Mouse (Mus musculus) activated CD4-positive, CD25-positive, alpha-beta regulatory T cell (primary cell): Measurements from ENCODE around the gene Trmt10c. TPM values are rescaled to one million over a fixed set of nuclear protein-coding genes. Genes with fewer than 3 reads are reported as not detected.

Experiments
- polyA plus RNA-seq, 2 experiments: library from polyadenylated mRNA; unstranded; fragments of 100-300 nt; shearing (Covaris generic); gene quantifications; one replicate each; pipeline ENCODE4 v1.2.1; 2017

Trmt10c gene
- polyA plus RNA-seq = 10 to 100 TPM; 26.6 to 33.9 TPM

DNA sequence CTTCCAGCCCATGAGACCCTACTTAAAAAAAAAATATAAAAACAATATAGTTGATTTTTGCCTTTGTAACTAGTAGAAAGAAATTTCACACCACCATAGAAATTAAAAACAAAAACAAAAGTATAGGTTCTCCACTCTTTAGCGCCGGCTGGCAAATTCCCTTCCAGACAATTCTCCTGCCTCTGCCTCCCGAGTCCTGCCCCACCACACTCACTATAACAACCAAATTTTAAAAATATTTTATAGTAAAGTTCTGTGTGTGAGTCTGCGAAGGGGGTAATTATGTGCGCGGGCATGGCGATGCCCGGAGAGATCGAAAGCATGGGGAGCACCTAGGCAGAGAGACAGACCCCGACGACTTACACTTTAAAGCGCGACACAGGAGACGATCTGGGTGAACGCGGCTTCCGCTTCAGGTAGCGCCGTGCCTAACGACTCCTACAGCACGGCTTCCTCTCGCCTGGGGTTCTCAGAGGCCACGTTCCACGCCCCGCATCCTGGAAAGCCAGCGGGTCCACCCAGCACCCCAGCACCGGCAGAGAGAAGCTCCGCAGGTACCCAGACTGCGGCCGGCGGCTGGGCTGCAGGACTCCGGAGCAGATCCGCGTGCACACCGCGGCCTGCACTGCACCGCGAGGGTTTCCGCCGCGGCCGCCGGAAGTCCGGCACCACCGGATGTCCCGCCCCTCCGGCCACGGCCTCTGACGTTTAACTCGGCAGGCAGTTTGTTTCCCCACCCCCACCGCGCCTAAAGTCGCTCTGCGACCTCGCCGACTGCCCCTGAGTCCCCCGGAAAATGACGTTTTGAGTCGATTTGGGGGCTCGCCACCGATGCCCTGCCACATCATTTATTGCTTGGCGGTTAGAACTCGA lies at the start of gene Trmt10c:
Gene Trmt10c (minus strand): TSS at position 682 of the 873 bp plus-strand sequence.

GRCm38 (mm10) chr16:56048038-56048437 lies 10.4 kb upstream of the Trmt10c start, which contains the start of gene Senp7:
TSS of gene Senp7 (plus strand) at chr16:56048338.

DNA sequence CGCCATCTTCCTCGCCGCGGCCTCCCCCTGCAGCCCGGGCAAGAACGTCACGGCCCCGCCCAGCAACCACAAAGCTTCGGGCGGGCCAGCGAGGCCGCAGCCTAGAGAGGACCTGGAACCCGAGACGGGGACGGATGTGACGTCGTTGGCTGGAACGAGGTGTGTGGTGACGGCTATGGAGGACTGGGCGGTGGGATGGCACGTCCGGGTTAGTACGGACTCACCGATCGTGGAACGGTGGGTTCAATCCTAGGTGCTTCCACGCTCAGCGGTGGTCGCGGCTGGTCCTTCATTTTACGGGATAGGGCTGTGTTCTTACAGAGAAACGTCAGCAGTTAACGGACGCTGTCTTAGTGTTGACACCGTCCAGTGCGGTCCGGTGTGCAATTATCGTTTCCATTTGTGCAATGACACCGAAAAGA lies 7.9 kb downstream of the Trmt10c start, which contains the start of gene Pcnp:
Gene Pcnp (minus strand): TSS at position 79 of the 422 bp plus-strand sequence.

Other genes starting within 250 kb of the Trmt10c start
- 10 to 100 TPM; 52.3 to 54.8 TPM for gene Nfkbiz, start 198.9 kb downstream of the Trmt10c start, polyA plus RNA-seq
- gene Nxpe3, start 142.5 kb downstream of the Trmt10c start, polyA plus RNA-seq = 10 to 100 TPM; 28.3 to 28.4 TPM
- 10 to 100 TPM; 32.4 to 34.5 TPM for gene Cep97, start 103.0 kb downstream of the Trmt10c start, polyA plus RNA-seq
- 100 to 1,000 TPM; 635 to 980 TPM for gene Rpl24, start 71.5 kb downstream of the Trmt10c start, polyA plus RNA-seq
- gene Zbtb11, start 63.9 kb downstream of the Trmt10c start, polyA plus RNA-seq = 10 to 100 TPM; 33.0 to 33.2 TPM
- gene Pcnp, start 8.1 kb downstream of the Trmt10c start, polyA plus RNA-seq = 100 to 1,000 TPM in 1 of 2 experiments, 10 to 100 TPM in 1; 79.4 to 102 TPM
- 10 to 100 TPM; 49.9 to 57.8 TPM for gene Senp7, start 10.5 kb upstream of the Trmt10c start, polyA plus RNA-seq
- gene Impg2, start 166.5 kb upstream of the Trmt10c start, polyA plus RNA-seq = under 1 TPM; 0.05 to 0.19 TPM